Mouse (Mus musculus) liver, embryonic 16.5 days (tissue): ENCODE results near the gene Cdc37l1. TPM values are rescaled to one million over a fixed set of nuclear protein-coding genes. Genes with fewer than 3 reads are reported as not detected.

Experiments used
- ATAC-seq: fragments of 200-750 bp; cut with Nextera tagmentation; 2 replicates; pipeline ENCODE4 v1.8.0; 2017; ENCODE audit warnings: low read depth, mild to moderate bottlenecking, moderate number of reproducible peaks, moderate library complexity
- H3K27ac ChIP-seq: fragments of 300-500 bp; sonication (generic); 2 replicates; pipeline ENCODE4 v1.5.1; 2014; ENCODE audit warnings: mild to moderate bottlenecking, low read length
- H3K27me3 ChIP-seq: fragments of 300-500 bp; sonication (generic); 2 replicates; pipeline ENCODE4 v1.6.1; 2014; ENCODE audit warnings: low read depth, low read length, mixed read lengths; ENCODE audit not compliant: control insufficient read depth, insufficient read depth
- H3K36me3 ChIP-seq: fragments of 300-500 bp; sonication (generic); 2 replicates; pipeline ENCODE4 v1.6.1; 2014; ENCODE audit warnings: mild to moderate bottlenecking; ENCODE audit not compliant: control insufficient read depth, insufficient read depth
- H3K4me1 ChIP-seq: fragments of 300-500 bp; sonication (generic); 2 replicates; pipeline ENCODE4 v1.6.1; 2014; ENCODE audit warnings: low read depth, low read length, mixed read lengths; ENCODE audit not compliant: control insufficient read depth
- H3K4me2 ChIP-seq: fragments of 300-500 bp; sonication (generic); 2 replicates; pipeline ENCODE4 v1.6.1; 2014; ENCODE audit warnings: low read depth, low read length, mixed read lengths
- H3K4me3 ChIP-seq: fragments of 300-500 bp; sonication (generic); 2 replicates; pipeline ENCODE4 v1.5.1; 2014; ENCODE audit warnings: low read depth, mild to moderate bottlenecking, low read length
- H3K9ac ChIP-seq: fragments of 300-500 bp; sonication (generic); 2 replicates; pipeline ENCODE4 v1.6.1; 2014; ENCODE audit warnings: low read depth, low read length
- H3K9me3 ChIP-seq: fragments of 300-500 bp; sonication (generic); replicated peaks from 2 replicates; pipeline ENCODE4 v1.6.1; 2016; ENCODE audit warnings: low read length; ENCODE audit not compliant: control insufficient read depth
- WGBS: fragments of 180-500 bp; shearing (Covaris S2); extraction: QIAGEN DNeasy Blood & Tissue Kit; methylation state at CpG from one replicate; pipeline ENCODE4 v1.1.7; 2014; ENCODE audit not compliant: insufficient replicate concordance; 5-methylcytosine and 5-hydroxymethylcytosine counted together
- polyA plus RNA-seq: library from polyadenylated mRNA; unstranded; fragments of >200 nt; fragmentation: Nextera tagmentation; extraction: Ambion mirVana; gene quantifications from 2 replicates; pipeline ENCODE4 v1.2.1, GENCODE M21; 2015

Cdc37l1 gene
- polyA plus RNA-seq, 1 experiment from 2014 or later: 9.9 TPM

GRCm38 (mm10) chr19:28967652-28968051 lies 22.5 kb upstream of the Cdc37l1 start, which contains the start of gene 4430402I18Rik:
4430402I18Rik (minus strand) TSS chr19:28967800.
- Histone ChIP-seq H3K9ac (no peak within 1 kb of the TSS), H3K4me3 (no peak within 1 kb of the TSS), H3K9me3 (no peaks in the 10 kb centered on the region), H3K27ac (no peak within 1 kb of the TSS), H3K36me3 (no peaks in the 10 kb centered on the region), H3K4me1 (peaks cover 8% of the 10 kb centered on the region), H3K4me2 (no peak within 1 kb of the TSS), H3K27me3 (peaks cover 8% of the 10 kb centered on the region; the same call in 1 of the 2 replicates)
- ATAC-seq: no peak
- WGBS: 42% methylated on average over 11 of the region's 11 CpGs

- Histone ChIP-seq H3K4me1 (peaks cover 8% of the 10 kb centered on the region), H3K9ac (no peak overlapping the region), H3K9me3 (no peaks in the 10 kb centered on the region), H3K36me3 (no peaks in the 10 kb centered on the region), H3K4me3 (no peak overlapping the region), H3K4me2 (no peak overlapping the region), H3K27ac (no peak overlapping the region), H3K27me3 (peaks cover 8% of the 10 kb centered on the region; the same call in 1 of the 2 replicates)
- WGBS: 53% methylated on average over 4 of the region's 4 CpGs
- no peak for ATAC-seq
Observed at GRCm38 (mm10) chr19:28968178-28968577, 22.0 kb upstream of the Cdc37l1 start.

- H3K27me3 ChIP-seq: peaks cover 3% of the 10 kb centered on the region; the same call in 1 of the 2 replicates
- 63% methylated on average over 5 of the region's 5 CpGs for WGBS
- H3K4me1 ChIP-seq: peaks cover 7% of the 10 kb centered on the region
- no peak for ATAC-seq
- no peak overlapping the region for H3K27ac ChIP-seq
- no peak overlapping the region for H3K9ac ChIP-seq
- H3K36me3 ChIP-seq: no peaks in the 10 kb centered on the region
- no peak overlapping the region for H3K4me3 ChIP-seq
- H3K9me3 ChIP-seq: no peaks in the 10 kb centered on the region
- H3K4me2 ChIP-seq: no peak overlapping the region
Observed at GRCm38 (mm10) chr19:28969231-28969630, 20.9 kb upstream of the Cdc37l1 start.

- no peak overlapping the region for H3K9ac ChIP-seq
- no peak overlapping the region for H3K27ac ChIP-seq
- 57% methylated on average over 11 of the region's 11 CpGs for WGBS
- no peaks in the 10 kb centered on the region; the same call in 1 of the 2 replicates for H3K4me1 ChIP-seq
- no peaks in the 10 kb centered on the region for H3K9me3 ChIP-seq
- H3K36me3 ChIP-seq: no peaks in the 10 kb centered on the region
- H3K27me3 ChIP-seq: peaks cover 9% of the 10 kb centered on the region
- no peak overlapping the region for H3K4me2 ChIP-seq
- no peak overlapping the region for H3K4me3 ChIP-seq
- ATAC-seq: no peak
Observed at GRCm38 (mm10) chr19:28970251-28970650, 19.9 kb upstream of the Cdc37l1 start.

- H3K4me3 ChIP-seq: peak overlapping the region; percentile 42
- WGBS: 20% methylated on average over 35 of the region's 35 CpGs
- peak overlapping the region; percentile 61 for H3K4me2 ChIP-seq
- no peak overlapping the region for H3K9ac ChIP-seq
- peaks cover 9% of the 10 kb centered on the region for H3K27me3 ChIP-seq
- H3K36me3 ChIP-seq: no peaks in the 10 kb centered on the region
- ATAC-seq: peak; percentile 54; the same call in 1 of the 2 replicates
- no peaks in the 10 kb centered on the region for H3K9me3 ChIP-seq
- H3K27ac ChIP-seq: no peak overlapping the region
- H3K4me1 ChIP-seq: no peaks in the 10 kb centered on the region; the same call in 1 of the 2 replicates
Observed at GRCm38 (mm10) chr19:28974862-28975611, 15.1 kb upstream of the Cdc37l1 start.

GRCm38 (mm10) chr19:28982617-28983016 lies 7.5 kb upstream of the Cdc37l1 start:
- H3K27ac ChIP-seq: no peak overlapping the region
- ATAC-seq: no peak
- 41% methylated on average over 7 of the region's 7 CpGs for WGBS
- H3K4me1 ChIP-seq: no peaks in the 10 kb centered on the region
- no peak overlapping the region for H3K9ac ChIP-seq
- H3K4me3 ChIP-seq: no peak overlapping the region
- H3K4me2 ChIP-seq: no peak overlapping the region
- no peaks in the 10 kb centered on the region for H3K36me3 ChIP-seq
- no peaks in the 10 kb centered on the region for H3K27me3 ChIP-seq
- H3K9me3 ChIP-seq: no peaks in the 10 kb centered on the region

- 0 out of 2 replicates have a peak, but pooled peaks cover under 1% of the 10 kb centered on the region for H3K36me3 ChIP-seq
- H3K4me3 ChIP-seq: peak overlapping the region; percentile 94
- no peaks in the 10 kb centered on the region for H3K27me3 ChIP-seq
- peak overlapping the region; percentile 83; the same call in 1 of the 2 replicates for H3K27ac ChIP-seq
- peak overlapping the region; percentile 95 for H3K9ac ChIP-seq
- peaks cover 17% of the 10 kb centered on the region for H3K4me1 ChIP-seq
- H3K9me3 ChIP-seq: no peaks in the 10 kb centered on the region
- 41% methylated on average over 8 of the region's 8 CpGs for WGBS
- no peak for ATAC-seq
- peak overlapping the region; percentile 88 for H3K4me2 ChIP-seq
Observed at GRCm38 (mm10) chr19:28989515-28989914, 637 bp upstream of the Cdc37l1 start.

GRCm38 (mm10) chr19:28990590-28991221 lies 554 bp downstream of the Cdc37l1 start:
- H3K36me3 ChIP-seq: peaks cover 10% of the 10 kb centered on the region
- H3K27me3 ChIP-seq: no peaks in the 10 kb centered on the region
- peaks cover 17% of the 10 kb centered on the region for H3K4me1 ChIP-seq
- no peaks in the 10 kb centered on the region for H3K9me3 ChIP-seq
- WGBS: under 1% methylated on average over 41 of the region's 41 CpGs
- ATAC-seq: peak; percentile 22
- peak overlapping the region; percentile 88 for H3K4me2 ChIP-seq
- peak overlapping the region; percentile 95 for H3K9ac ChIP-seq
- peak overlapping the region; percentile 83 for H3K27ac ChIP-seq
- peak overlapping the region; percentile 94 for H3K4me3 ChIP-seq

GRCm38 (mm10) chr19:28991391-28991790 lies 1.2 kb downstream of the Cdc37l1 start:
- H3K4me3 ChIP-seq: peak overlapping the region; percentile 94
- no peaks in the 10 kb centered on the region for H3K27me3 ChIP-seq
- 54% methylated on average over 5 of the region's 5 CpGs for WGBS
- no peaks in the 10 kb centered on the region for H3K9me3 ChIP-seq
- peak overlapping the region; percentile 95 for H3K9ac ChIP-seq
- peaks cover 17% of the 10 kb centered on the region for H3K4me1 ChIP-seq
- ATAC-seq: no peak
- peaks cover 10% of the 10 kb centered on the region for H3K36me3 ChIP-seq
- H3K4me2 ChIP-seq: peak overlapping the region; percentile 88
- H3K27ac ChIP-seq: no peak overlapping the region
